Mouse (Mus musculus) hindbrain, embryonic 11.5 days (tissue): ENCODE measurements around the gene Gpn3. TPM values are rescaled to one million over a fixed set of nuclear protein-coding genes. Genes with fewer than 3 reads are reported as not detected.
A peak's percentile ranks its signal among the peaks of the same experiment; 100 is the strongest.

Experiments used
- ATAC-seq: fragments of 200-750 bp; cut with Nextera tagmentation; 2 replicates; pipeline ENCODE4 v1.8.0; 2017; ENCODE audit warnings: mild to moderate bottlenecking, moderate TSS enrichment, moderate library complexity; ENCODE audit not compliant: low FRiP score
- DNase-seq: peaks from one replicate; pipeline ENCODE4 v3.0.0-alpha.2; 2015; ENCODE audit warnings: low spot score
- H3K27ac ChIP-seq: fragments of 300-500 bp; sonication (generic); 2 replicates; pipeline ENCODE4 v1.5.1; 2014; ENCODE audit warnings: mild to moderate bottlenecking, low read depth, low read length
- H3K27me3 ChIP-seq: fragments of 300-500 bp; sonication (generic); 2 replicates; pipeline ENCODE4 v1.6.1; 2014; ENCODE audit warnings: mild to moderate bottlenecking, low read length, moderate library complexity, mixed read lengths; ENCODE audit not compliant: control insufficient read depth, insufficient read depth
- H3K36me3 ChIP-seq: fragments of 300-500 bp; sonication (generic); 2 replicates; pipeline ENCODE4 v1.6.1; 2014; ENCODE audit warnings: mild to moderate bottlenecking, low read length, moderate library complexity, mixed read lengths; ENCODE audit not compliant: control insufficient read depth, insufficient read depth
- H3K4me1 ChIP-seq: fragments of 300-500 bp; sonication (generic); replicated peaks from 2 replicates; pipeline ENCODE4 v1.6.1; 2014; ENCODE audit warnings: low read length, mixed read lengths; ENCODE audit not compliant: control insufficient read depth, insufficient read depth
- H3K4me2 ChIP-seq: fragments of 300-500 bp; sonication (generic); replicated peaks from 2 replicates; pipeline ENCODE4 v1.6.1; 2014; ENCODE audit warnings: mild to moderate bottlenecking, low read depth, low read length
- H3K4me3 ChIP-seq: fragments of 300-500 bp; sonication (generic); 2 replicates; pipeline ENCODE4 v1.5.1; 2014; ENCODE audit warnings: low read depth, low read length
- H3K9ac ChIP-seq: fragments of 300-500 bp; sonication (generic); 2 replicates; pipeline ENCODE4 v1.6.1; 2014; ENCODE audit warnings: low read depth, low read length
- H3K9me3 ChIP-seq: fragments of 300-500 bp; sonication (generic); 2 replicates; pipeline ENCODE4 v1.6.1; 2016; ENCODE audit warnings: low read length; ENCODE audit not compliant: control insufficient read depth
- WGBS: fragments of 180-500 bp; shearing (Covaris S2); extraction: QIAGEN DNeasy Blood & Tissue Kit; methylation state at CpG from one replicate; pipeline ENCODE4 v1.1.7; 2014; 5-methylcytosine and 5-hydroxymethylcytosine counted together
- polyA plus RNA-seq: library from polyadenylated mRNA; unstranded; fragments of >200 nt; fragmentation: Nextera tagmentation; extraction: Ambion mirVana; gene quantifications from 2 replicates; pipeline ENCODE4 v1.2.1, GENCODE M21; 2014

Gene Gpn3
- polyA plus RNA-seq, 1 experiment from 2014 or later = 63.5 TPM

DNA sequence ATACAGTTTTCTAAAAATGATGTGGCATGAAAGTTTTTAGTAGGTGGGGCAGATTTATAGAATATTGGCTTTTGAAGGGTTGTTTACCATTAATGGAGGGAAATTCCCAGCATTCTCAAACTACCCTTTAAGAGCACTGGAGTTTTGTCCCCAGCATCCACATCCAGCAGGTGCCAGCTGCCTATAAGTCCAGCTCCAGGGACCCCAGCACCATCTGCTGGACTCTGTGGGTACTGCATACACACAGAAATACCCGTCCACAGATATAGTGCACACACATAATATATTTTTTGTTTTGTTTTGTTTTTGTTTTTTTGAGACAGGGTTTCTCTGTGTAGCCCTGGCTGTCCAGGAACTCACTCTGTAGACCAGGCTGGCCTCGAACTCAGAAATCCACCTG lies 22.2 kb downstream of the Gpn3 start:
- Histone ChIP-seq H3K27ac (no peak overlapping the region), H3K9me3 (no peaks in the 10 kb centered on the region), H3K36me3 (no peaks in the 10 kb centered on the region), H3K27me3 (no peaks in the 10 kb centered on the region), H3K4me3 (no peak overlapping the region), H3K4me2 (no peak overlapping the region), H3K4me1 (peaks cover 4% of the 10 kb centered on the region; the same call in 1 of the 2 replicates), H3K9ac (no peak overlapping the region)
- ATAC-seq (no peak), DNase-seq (peak; percentile 85)
- WGBS = 50% methylated on average over 2 of the region's 2 CpGs

DNA sequence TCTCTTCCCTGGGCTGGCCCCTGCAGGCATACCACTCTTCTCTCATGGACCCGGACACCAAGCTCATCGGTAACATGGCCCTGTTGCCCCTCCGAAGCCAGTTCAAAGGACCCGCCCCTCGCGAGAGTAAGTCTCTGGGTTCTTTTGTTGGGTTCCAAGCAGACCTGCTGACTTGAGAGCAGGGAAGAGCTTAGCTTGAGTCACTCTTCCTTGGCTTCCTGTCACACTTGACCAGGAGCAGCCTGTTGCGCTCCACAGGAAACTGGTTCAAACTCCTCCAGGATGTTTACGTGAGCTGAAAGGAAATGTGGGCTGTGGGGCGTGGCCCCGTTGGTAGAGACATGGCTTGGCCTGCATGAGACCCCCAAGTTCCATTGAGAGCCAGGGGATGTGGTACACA lies 25.1 kb downstream of the Gpn3 start:
- H3K4me3 ChIP-seq = no peak overlapping the region
- H3K4me2 ChIP-seq = no peak overlapping the region
- no peaks in the 10 kb centered on the region for H3K9me3 ChIP-seq
- peaks cover 4% of the 10 kb centered on the region; the same call in 1 of the 2 replicates for H3K4me1 ChIP-seq
- H3K27ac ChIP-seq = no peak overlapping the region
- 89% methylated on average over 10 of the region's 10 CpGs for WGBS
- no peaks in the 10 kb centered on the region for H3K27me3 ChIP-seq
- no peak overlapping the region for H3K9ac ChIP-seq
- no peak for DNase-seq
- H3K36me3 ChIP-seq = no peaks in the 10 kb centered on the region
- ATAC-seq = no peak

DNA sequence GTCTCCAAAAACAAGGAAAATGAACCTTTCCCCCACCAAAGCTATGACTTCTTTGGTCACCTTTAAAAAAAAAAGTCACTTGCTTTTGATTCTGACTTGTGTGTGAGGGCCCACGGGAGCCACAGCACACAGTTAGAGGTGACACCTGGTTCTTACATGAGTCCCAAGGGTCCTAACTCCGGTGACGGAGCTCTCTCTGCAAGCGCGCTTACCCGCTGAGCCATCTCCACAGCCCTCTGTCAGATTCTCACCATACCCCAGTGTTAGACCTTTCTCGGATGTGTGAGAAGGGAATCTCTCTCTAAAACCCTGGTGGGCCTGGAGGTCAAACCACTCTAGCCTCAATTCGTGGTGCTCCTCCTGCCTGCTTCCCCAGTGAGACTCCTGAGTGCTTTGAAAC lies 25.8 kb downstream of the Gpn3 start:
- ATAC-seq = no peak
- Histone ChIP-seq H3K9me3 (no peaks in the 10 kb centered on the region), H3K27ac (no peak overlapping the region), H3K36me3 (peaks cover 2% of the 10 kb centered on the region; the same call in 1 of the 2 replicates), H3K4me2 (no peak overlapping the region), H3K4me3 (no peak overlapping the region), H3K27me3 (no peaks in the 10 kb centered on the region), H3K9ac (no peak overlapping the region), H3K4me1 (peaks cover 3% of the 10 kb centered on the region; the same call in 1 of the 2 replicates)
- no peak for DNase-seq
- WGBS = 91% methylated on average over 8 of the region's 8 CpGs

DNA sequence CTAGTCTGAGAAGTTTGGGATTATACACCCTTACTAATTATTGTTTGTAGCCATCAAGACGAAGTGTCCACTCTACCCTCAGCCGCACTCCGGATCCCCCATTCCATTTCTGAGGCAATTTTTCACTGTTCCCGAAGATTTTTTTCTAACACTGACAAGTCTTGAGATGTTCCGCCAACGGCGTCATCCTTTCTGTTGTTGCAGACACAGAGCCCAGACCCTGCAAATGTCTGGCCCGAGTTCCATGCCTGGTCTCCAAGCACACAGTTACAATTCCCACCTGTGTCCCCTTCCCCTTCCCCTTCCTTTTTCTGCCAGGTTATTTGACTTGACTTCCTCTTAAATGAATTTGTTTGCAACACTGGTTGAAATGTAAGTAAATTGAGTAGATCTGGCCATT lies 28.2 kb downstream of the Gpn3 start:
- no peak for ATAC-seq

DNA sequence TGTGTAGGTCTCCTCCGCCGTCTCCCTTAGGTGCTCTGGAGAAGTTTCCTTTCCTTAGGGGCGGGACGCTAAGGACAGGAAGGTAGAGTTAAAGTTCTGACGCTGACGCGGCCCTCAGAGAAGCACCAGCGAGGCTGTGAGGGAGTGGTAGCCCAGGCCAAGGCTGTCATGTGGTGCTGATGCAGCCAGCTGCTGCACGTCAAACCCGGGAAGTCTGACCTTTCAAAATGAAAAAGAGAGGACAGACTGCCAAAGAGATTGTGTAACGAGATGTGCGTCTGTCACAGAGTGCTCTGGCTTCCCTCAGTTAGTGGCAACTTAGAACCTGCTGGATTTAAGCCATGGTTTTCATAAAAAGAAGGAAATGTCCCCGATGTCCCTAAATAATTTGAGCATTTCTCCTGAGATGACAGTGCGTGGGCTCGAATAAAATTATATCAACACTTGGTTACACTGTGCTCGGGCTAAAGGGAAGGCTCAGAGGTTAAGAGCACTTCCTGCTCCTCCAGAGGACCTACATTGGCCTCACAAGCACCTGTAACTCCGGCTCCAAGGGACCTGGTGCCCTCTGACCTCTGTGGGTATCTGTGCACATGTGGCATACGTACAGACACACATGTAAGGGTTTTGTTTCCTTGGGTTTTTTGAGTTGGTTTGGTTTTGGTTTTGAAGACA lies 29.1 kb downstream of the Gpn3 start:
- Histone ChIP-seq H3K4me1 (no peaks in the 10 kb centered on the region), H3K36me3 (peaks cover 6% of the 10 kb centered on the region)
- 86% methylated on average over 18 of the region's 18 CpGs for WGBS

More for the DNA sequence above, 28.2 kb downstream of the Gpn3 start:
- no peak overlapping the region for H3K9ac ChIP-seq
- peaks cover 6% of the 10 kb centered on the region for H3K36me3 ChIP-seq
- H3K4me3 ChIP-seq = no peak overlapping the region
- H3K4me1 ChIP-seq = no peaks in the 10 kb centered on the region
- no peak overlapping the region for H3K27ac ChIP-seq
- H3K4me2 ChIP-seq = no peak overlapping the region
- no peak for DNase-seq
- 94% methylated on average over 8 of the region's 8 CpGs for WGBS
- no peaks in the 10 kb centered on the region for H3K27me3 ChIP-seq
- no peaks in the 10 kb centered on the region for H3K9me3 ChIP-seq

DNA sequence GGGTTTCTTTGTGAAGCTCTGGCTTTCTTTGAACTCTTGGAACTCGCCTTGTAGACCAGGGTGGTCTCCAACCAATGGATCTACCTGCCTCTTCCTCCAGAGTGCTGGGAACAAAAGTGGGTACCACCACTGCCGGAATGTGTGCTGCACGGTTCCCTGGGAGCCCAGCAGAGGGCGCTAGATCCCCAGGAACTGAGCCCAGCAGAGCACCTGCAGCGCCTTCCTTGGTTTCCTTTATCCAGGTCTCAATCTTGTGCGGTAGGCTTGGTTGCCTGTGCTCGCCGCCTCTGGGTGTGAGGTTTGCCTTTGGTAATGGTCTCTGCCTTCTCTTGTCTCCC lies 29.6 kb downstream of the Gpn3 start:
- 24% methylated on average over 8 of the region's 8 CpGs for WGBS
- Histone ChIP-seq H3K27ac (no peak overlapping the region), H3K27me3 (no peaks in the 10 kb centered on the region), H3K36me3 (peaks cover 8% of the 10 kb centered on the region), H3K9me3 (no peaks in the 10 kb centered on the region), H3K4me3 (no peak overlapping the region), H3K4me1 (no peaks in the 10 kb centered on the region), H3K9ac (no peak overlapping the region), H3K4me2 (no peak overlapping the region)
- DNase-seq (peak; percentile 77), ATAC-seq (no peak)

More for the DNA sequence above, 29.1 kb downstream of the Gpn3 start:
- H3K4me3 ChIP-seq = no peak overlapping the region
- H3K4me2 ChIP-seq = no peak overlapping the region
- H3K27me3 ChIP-seq = no peaks in the 10 kb centered on the region
- no peak overlapping the region for H3K9ac ChIP-seq
- no peak for ATAC-seq
- DNase-seq = no peak
- no peak overlapping the region for H3K27ac ChIP-seq
- no peaks in the 10 kb centered on the region for H3K9me3 ChIP-seq

DNA sequence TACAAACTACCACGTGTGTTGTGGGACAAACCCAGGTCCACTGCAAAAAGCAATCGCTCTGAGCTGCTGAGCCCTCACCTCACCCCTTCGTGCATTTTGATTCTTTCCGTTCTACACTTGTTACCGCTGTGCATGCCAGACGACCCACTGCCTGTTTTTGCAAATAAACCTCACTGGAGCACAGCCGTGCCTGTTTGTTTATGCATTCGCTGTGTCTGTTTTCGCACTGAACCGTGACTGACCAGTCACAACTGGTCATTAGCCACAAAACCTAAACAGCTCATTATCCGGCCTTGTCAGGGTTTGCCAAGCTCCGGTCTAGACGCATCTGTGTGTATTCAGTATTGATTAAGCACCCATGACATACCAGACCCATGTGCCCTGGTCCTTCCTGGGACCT lies 30.5 kb downstream of the Gpn3 start:
- DNase-seq (no peak), ATAC-seq (no peak)
- Histone ChIP-seq H3K27me3 (no peaks in the 10 kb centered on the region), H3K36me3 (peaks cover 12% of the 10 kb centered on the region), H3K9ac (no peak overlapping the region), H3K4me2 (no peak overlapping the region), H3K4me3 (no peak overlapping the region), H3K27ac (no peak overlapping the region), H3K4me1 (no peaks in the 10 kb centered on the region), H3K9me3 (no peaks in the 10 kb centered on the region)
- WGBS = 86% methylated on average over 13 of the region's 13 CpGs

DNA sequence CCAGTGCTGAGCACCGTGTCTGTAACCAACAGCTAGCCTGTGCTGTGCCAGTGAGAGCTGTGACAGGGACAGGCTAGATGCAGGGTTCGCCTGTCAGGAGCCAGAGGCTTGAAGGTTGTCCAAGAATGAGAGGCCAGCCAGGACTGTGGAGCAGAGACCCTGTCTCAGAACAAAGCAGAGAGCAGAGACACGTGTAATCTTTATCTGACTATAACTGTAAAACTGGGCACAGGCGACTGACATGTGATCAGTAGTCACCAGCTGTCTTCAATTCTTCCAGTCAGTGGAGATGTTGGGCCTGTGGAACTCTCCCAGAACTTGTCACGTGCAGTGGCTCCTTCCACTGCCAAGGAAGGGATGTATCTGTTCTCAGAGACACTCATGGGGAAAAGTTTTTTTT lies 31.1 kb downstream of the Gpn3 start:
- Histone ChIP-seq H3K4me3 (no peak overlapping the region), H3K4me1 (no peaks in the 10 kb centered on the region), H3K9ac (no peak overlapping the region), H3K27ac (no peak overlapping the region), H3K27me3 (no peaks in the 10 kb centered on the region), H3K9me3 (no peaks in the 10 kb centered on the region), H3K4me2 (no peak overlapping the region), H3K36me3 (peaks cover 12% of the 10 kb centered on the region)
- 90% methylated on average over 5 of the region's 5 CpGs for WGBS
- no peak for ATAC-seq
- DNase-seq = no peak

DNA sequence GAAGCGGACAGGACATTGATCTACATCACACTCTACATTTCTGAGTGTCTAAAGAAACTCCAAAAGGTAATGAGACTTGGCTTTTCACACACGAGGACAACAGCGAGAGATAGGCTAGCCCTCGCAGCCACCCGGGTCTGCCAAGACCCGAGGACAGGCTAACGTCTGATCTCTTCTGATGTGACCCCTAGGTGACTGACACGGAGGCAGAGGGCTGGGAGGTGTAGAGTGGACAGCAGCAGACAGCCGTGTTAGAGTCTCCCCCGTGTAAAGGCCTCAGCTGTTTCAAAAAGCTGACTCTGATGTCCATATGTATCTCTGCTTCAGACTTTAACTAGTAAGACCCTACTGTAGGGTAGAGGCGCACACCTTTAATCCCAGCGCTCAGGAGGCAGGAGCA lies 31.7 kb downstream of the Gpn3 start:
- Histone ChIP-seq H3K9ac (no peak overlapping the region), H3K27ac (no peak overlapping the region), H3K36me3 (peaks cover 12% of the 10 kb centered on the region), H3K4me1 (no peaks in the 10 kb centered on the region), H3K4me2 (no peak overlapping the region), H3K9me3 (no peaks in the 10 kb centered on the region), H3K4me3 (no peak overlapping the region), H3K27me3 (no peaks in the 10 kb centered on the region)
- no peak for DNase-seq
- WGBS = 93% methylated on average over 12 of the region's 12 CpGs
- no peak for ATAC-seq
